10 mouse cellular contexts compared by ENCODE assay signal in genomic region chr5:139947446-139947845, GRCm38 (mm10). TPM values are rescaled to one million over a fixed set of nuclear protein-coding genes. Genes with fewer than 3 reads are reported as not detected.
A peak's percentile ranks its signal among the peaks of the same experiment; 100 is the strongest.
DNase-seq lines count a peak whose midpoint lies in the region; ATAC-seq and TF ChIP-seq lines count a peak whose summit lies in the region.
"Had no signal": no experiment of that assay in that cellular context is flagged by ENCODE, and none has a peak within 500 bp of the region (broad histone marks: within the 10 kb centered on the region; RNA-seq: fewer than 3 reads in every experiment).

No protein-coding gene starts in this region.

- no peaks in the 10 kb centered on the region for H3K4me1 ChIP-seq in heart, adult 2 months (ENCODE audit: control insufficient read depth, insufficient read depth, low read length)
- H3K4me1 ChIP-seq in spleen, adult 2 months (ENCODE audit: control insufficient read depth, insufficient read depth, insufficient read length): no peaks in the 10 kb centered on the region
- no peaks in the 10 kb centered on the region for H3K4me1 ChIP-seq in stomach, postnatal 0 days (replicated peaks; ENCODE audit: control insufficient read depth, insufficient read depth)

- TF ChIP-seq POLR2A in heart, adult 2 months (IDR thresholded peaks at IDR 0.05; ENCODE audit: insufficient read depth, low read depth, low read length): no peak
- no peak for TF ChIP-seq POLR2A in spleen, adult 2 months (IDR thresholded peaks at IDR 0.05; ENCODE audit: low read depth, low read length)

- WGBS in heart, adult 2 months: 93% methylated on average over 5 of the region's 5 CpGs
- WGBS in spleen, adult 2 months: 92% methylated on average over 5 of the region's 5 CpGs
- 97% methylated on average over 5 of the region's 5 CpGs for WGBS in stomach, postnatal 0 days

- no peaks in the 10 kb centered on the region for H3K9me3 ChIP-seq in stomach, postnatal 0 days (ENCODE audit: control insufficient read depth, low read length)

- no peaks in the 10 kb centered on the region for H3K36me3 ChIP-seq in heart, adult 2 months (ENCODE audit: control insufficient read depth, insufficient read depth, low read length)
- H3K36me3 ChIP-seq in spleen, adult 2 months (ENCODE audit: control insufficient read depth, insufficient read depth, low read length): no peaks in the 10 kb centered on the region
- H3K36me3 ChIP-seq in stomach, postnatal 0 days (ENCODE audit: control insufficient read depth, insufficient read depth, low read length): no peaks in the 10 kb centered on the region

- no peaks in the 10 kb centered on the region for H3K79me2 ChIP-seq in heart, adult 2 months (replicated peaks; ENCODE audit: control insufficient read depth, insufficient read depth, low read length)

- no peak overlapping the region for H3K4me3 ChIP-seq in heart, adult 2 months
- no peak overlapping the region for H3K4me3 ChIP-seq in spleen, adult 2 months (ENCODE audit: extremely low read depth, insufficient read depth, insufficient read length)
- H3K4me3 ChIP-seq in stomach, postnatal 0 days (ENCODE audit: low read depth, low read length): no peak overlapping the region

- no peaks in the 10 kb centered on the region for H3K27me3 ChIP-seq in heart, adult 2 months (ENCODE audit: control insufficient read depth, insufficient read depth, low read length)
- H3K27me3 ChIP-seq in spleen, adult 2 months (ENCODE audit: control insufficient read depth, insufficient read depth, low read length): no peaks in the 10 kb centered on the region
- H3K27me3 ChIP-seq in stomach, postnatal 0 days (ENCODE audit: control insufficient read depth, insufficient read depth, low read length): no peaks in the 10 kb centered on the region

- H3K9ac ChIP-seq in heart, adult 2 months (ENCODE audit: low read depth, low read length): no peak overlapping the region
- H3K9ac ChIP-seq in stomach, postnatal 0 days (ENCODE audit: low read length): no peak overlapping the region

- H3K27ac ChIP-seq in heart, adult 2 months: no peak overlapping the region
- H3K27ac ChIP-seq in spleen, adult 2 months (ENCODE audit: insufficient read depth, low read length): no peak overlapping the region
- no peak overlapping the region for H3K27ac ChIP-seq in stomach, postnatal 0 days (replicated peaks)

- no peak overlapping the region for H3K4me2 ChIP-seq in stomach, postnatal 0 days (replicated peaks; ENCODE audit: low read depth)

- intact Hi-C loops in heart, adult 2 months (cut with DNase I): no loop called here

- no peak for ATAC-seq in stomach, postnatal 0 days (ENCODE audit: low FRiP score, low TSS enrichment)
- ATAC-seq: hindbrain, embryonic 16.5 days had no signal

- TF ChIP-seq CTCF in heart, adult 2 months (IDR thresholded peaks at IDR 0.05): peak; percentile 60
- peak; percentile 12; the same call in 1 of the 2 replicates for TF ChIP-seq CTCF in spleen, adult 2 months (IDR thresholded peaks at IDR 0.05; ENCODE audit: extremely low read depth, insufficient read depth, insufficient read length, insufficient replicate concordance)
- peak; percentile 70 for TF ChIP-seq CTCF in stomach, postnatal 0 days (IDR thresholded peaks at IDR 0.05; ENCODE audit: low read depth)

- TF ChIP-seq EP300 in heart, adult 2 months (IDR thresholded peaks at IDR 0.05; ENCODE audit: insufficient read depth, low read depth, low read length): no peak
- TF ChIP-seq EP300 in stomach, postnatal 0 days (optimal IDR thresholded peaks at IDR 0.05): no peak

- DNase-seq in heart, adult 2 months: no peak
- DNase-seq in heart, adult 18-20 months: no peak
- DNase-seq in spleen, adult 2 months (ENCODE audit: low read depth in 1 of 2, low spot score in 2 of 2): no peak
- no peak for DNase-seq in spleen, postnatal 36 days (ENCODE audit: low spot score in 2 of 2)
- peak; percentile 15 for DNase-seq in c-Kit-positive CD71-positive TER-119-negative erythroid progenitor cells, embryonic 14.5 days (ENCODE audit: low read depth)
- DNase-seq in stomach, postnatal 0 days (ENCODE audit: low spot score): no peak
- no peak for DNase-seq in ovary, postnatal 14 days (ENCODE audit: low spot score)
- DNase-seq in right cerebral cortex, adult 18-20 months: no peak
- DNase-seq: cerebellum, postnatal 36 days had no signal

RNA-seq across cellular contexts. Expression of gene Elfn1, which starts 39.7 kb away (rescaled TPM):
- under 1 TPM in 1 of 2 experiments, not detected in 1; 0.14 TPM for total RNA-seq in heart, adult 2 months (2021)
- 0.18 and 0.25 TPM in 2 replicates for polyA plus RNA-seq in heart, adult 2 months (2012; rRNA removed)
- under 1 TPM in 1 of 2 experiments, not detected in 1; 0.10 TPM for total RNA-seq in heart, adult 18-20 months (2021)
- 0.20 and 0.40 TPM in 2 replicates for polyA plus RNA-seq in spleen, adult 2 months (2012; rRNA removed)
- 0.12 and 0.13 TPM in 2 replicates for polyA plus RNA-seq in stomach, postnatal 0 days (2015; fragmentation: Nextera tagmentation; extraction: Ambion mirVana)

Comparison
In these comparisons a context has a peak if more than half of its experiments do, and no peak if none do; other contexts are left out.
1. CTCF ChIP-seq: peak in every context shown above with its lines; median percentile 70 in stomach, postnatal 0 days; 60 in heart, adult 2 months; 12 in spleen, adult 2 months.